Mouse (Mus musculus): ENCODE results near the gene Zfp963.
"Not testable (repeated sequence)": the region's sequence is repeated elsewhere in the genome, so short reads cannot be mapped to it uniquely, and the experiment has no call there.

Zfp963 gene

GRCm38 (mm10) chr8:69740763-69741162 is 9.0 kb downstream of the Zfp963 start:
- DNase-seq (ENCODE audit: low read depth, low spot score) = no peak

DNA sequence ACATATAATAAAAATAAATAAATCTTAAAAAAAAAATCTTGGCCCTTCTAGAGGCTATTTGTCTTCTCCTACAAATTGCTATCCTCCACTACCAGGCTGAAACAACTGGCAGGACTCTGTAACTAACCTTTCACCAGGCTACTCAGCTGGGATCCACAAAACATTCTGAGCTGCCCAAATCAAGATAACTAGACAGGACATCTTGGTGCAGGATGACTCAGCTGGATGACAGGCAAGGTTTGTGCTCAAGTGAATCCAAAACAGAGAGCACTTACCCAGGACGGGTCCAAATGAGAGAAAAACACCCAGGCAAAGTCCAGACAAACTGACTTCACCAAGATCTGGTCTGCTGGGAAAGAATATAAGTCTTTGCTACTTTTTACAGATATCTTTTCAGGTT is 14.3 kb downstream of the Zfp963 start:
- no peak for DNase-seq (ENCODE audit: low read depth, low spot score)

GRCm38 (mm10) chr8:69717232-69717580 is 32.6 kb downstream of the Zfp963 start:
- DNase-seq (ENCODE audit: low read depth, low spot score) = no peak

- DNase-seq (ENCODE audit: low read depth, low spot score) = peak; percentile 98
These were observed 33.2 kb downstream of the Zfp963 start for GRCm38 (mm10) chr8:69716403-69717231.

DNA sequence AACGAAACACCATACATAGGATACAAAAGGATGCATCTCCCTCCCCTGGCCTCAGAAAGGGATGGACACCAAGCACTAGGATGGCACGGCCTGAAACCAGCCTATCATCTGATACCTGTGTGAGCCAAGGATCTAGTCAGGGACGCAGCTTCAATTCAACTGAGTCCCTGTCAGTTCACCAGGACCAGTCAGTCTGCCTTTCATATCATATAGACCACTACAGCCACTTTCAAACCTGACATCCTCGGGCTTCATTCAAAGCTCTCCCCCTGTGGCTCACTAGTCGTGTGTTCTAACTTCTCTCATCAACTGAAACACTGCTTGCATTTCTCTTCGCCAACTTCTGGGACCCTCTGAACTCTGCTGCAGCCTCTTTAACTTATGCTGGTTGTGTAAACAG is 34.4 kb downstream of the Zfp963 start:
- no peak for DNase-seq (ENCODE audit: low read depth, low spot score)

DNA sequence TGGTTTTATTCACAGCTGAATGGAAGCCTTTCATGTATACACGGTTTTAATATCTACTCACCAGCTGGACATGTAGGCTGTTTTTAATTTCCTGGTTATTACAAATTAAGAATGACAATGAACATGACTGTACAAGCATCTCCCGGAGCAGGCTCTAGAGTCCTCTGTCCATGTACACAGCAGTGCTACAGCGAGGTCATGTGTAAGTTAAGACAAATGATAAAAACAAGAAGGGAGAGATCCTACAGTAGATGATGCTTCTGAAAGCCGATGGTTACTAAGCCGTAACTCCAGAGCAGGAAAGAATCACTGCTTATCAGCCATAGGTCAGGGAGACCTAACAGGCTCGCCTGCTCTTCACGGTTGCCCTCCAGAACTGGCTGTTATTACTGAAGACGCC is 36.3 kb downstream of the Zfp963 start:
- no peak for DNase-seq (ENCODE audit: low read depth, low spot score)

DNA sequence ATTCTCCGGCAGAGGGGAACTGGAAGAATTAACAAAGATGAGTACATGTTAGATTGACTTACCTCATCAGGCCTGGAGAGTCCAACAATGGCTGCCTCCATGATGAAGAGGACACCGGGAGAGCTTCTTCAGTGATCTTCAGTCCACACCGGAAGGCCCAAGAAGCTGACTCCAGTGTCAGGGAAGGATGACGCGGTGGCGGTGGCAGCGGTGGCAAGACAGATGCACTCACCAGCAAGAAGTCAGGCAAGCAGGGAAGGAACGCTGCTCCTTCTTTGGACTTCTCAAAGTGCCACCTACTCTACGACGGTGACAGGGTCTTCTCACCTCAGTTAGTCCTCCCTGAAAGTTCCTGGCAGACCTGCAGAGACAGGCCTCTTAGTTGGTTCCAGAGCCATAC is 39.1 kb downstream of the Zfp963 start, which contains the start of gene Zfp869:
TSS of gene Zfp869 (minus strand) at position 101 of the 400 bp plus-strand sequence.
- DNase-seq (ENCODE audit: low read depth, low spot score) = not testable (repeated sequence)

- no peak for DNase-seq (ENCODE audit: low read depth, low spot score)
These were observed 48.0 kb downstream of the Zfp963 start for GRCm38 (mm10) chr8:69701810-69702209.

Measured in c-Kit-negative CD71-positive TER-119-positive erythroid progenitor cells, embryonic 14.5 days (primary cell).